Mouse (Mus musculus) testis, postnatal 14 days (tissue): ENCODE results near the gene Capn11.
A peak's percentile ranks its signal among the peaks of the same experiment; 100 is the strongest.

ENCODE experiments used
- DNase-seq: peaks from one replicate; pipeline ENCODE4 v3.0.0; 2021; ENCODE audit warnings: low spot score

Capn11 gene

GRCm38 (mm10) chr17:45659225-45659624 is at the start of gene Capn11:
Gene Capn11, minus strand, starts transcription at chr17:45659325.
- DNase-seq: no peak

- DNase-seq: no peak
Observed at GRCm38 (mm10) chr17:45708179-45708578, 49.1 kb upstream of the Capn11 start.

GRCm38 (mm10) chr17:45707376-45707775 is 48.3 kb upstream of the Capn11 start:
- no peak for DNase-seq

- DNase-seq: no peak
Observed at GRCm38 (mm10) chr17:45706796-45707195, 47.7 kb upstream of the Capn11 start.

GRCm38 (mm10) chr17:45703187-45703586 is 44.1 kb upstream of the Capn11 start:
- no peak for DNase-seq

- DNase-seq: no peak
Observed at GRCm38 (mm10) chr17:45702254-45702653, 43.1 kb upstream of the Capn11 start.

GRCm38 (mm10) chr17:45701236-45701591 is 42.1 kb upstream of the Capn11 start:
- no peak for DNase-seq

GRCm38 (mm10) chr17:45700496-45701235 is 41.5 kb upstream of the Capn11 start:
- DNase-seq: no peak

GRCm38 (mm10) chr17:45699039-45699740 is 40.1 kb upstream of the Capn11 start:
- DNase-seq: no peak

- no peak for DNase-seq
Observed at GRCm38 (mm10) chr17:45698368-45698767, 39.2 kb upstream of the Capn11 start.

GRCm38 (mm10) chr17:45696981-45697380 is 37.9 kb upstream of the Capn11 start:
- DNase-seq: no peak

GRCm38 (mm10) chr17:45695227-45696120 is 36.3 kb upstream of the Capn11 start:
- DNase-seq: no peak

GRCm38 (mm10) chr17:45693812-45694565 is 34.9 kb upstream of the Capn11 start:
- no peak for DNase-seq

- no peak for DNase-seq
Observed at GRCm38 (mm10) chr17:45692159-45692558, 33.0 kb upstream of the Capn11 start.

- no peak for DNase-seq
Observed at GRCm38 (mm10) chr17:45690044-45690443, 30.9 kb upstream of the Capn11 start.

- DNase-seq: no peak
Observed at GRCm38 (mm10) chr17:45689120-45689519, 30.0 kb upstream of the Capn11 start.

GRCm38 (mm10) chr17:45686716-45687115 is 27.6 kb upstream of the Capn11 start, which contains the start of gene Tmem63b:
Gene Tmem63b, minus strand, starts transcription at chr17:45686905.
- DNase-seq: no peak

GRCm38 (mm10) chr17:45686093-45686619 is 27.0 kb upstream of the Capn11 start, which contains the start of gene Mrpl14:
Gene Mrpl14, plus strand, starts transcription at chr17:45686322.
- peak; percentile 89 for DNase-seq

GRCm38 (mm10) chr17:45685171-45686092 is 26.3 kb upstream of the Capn11 start:
- DNase-seq: peak; percentile 40

- no peak for DNase-seq
Observed at GRCm38 (mm10) chr17:45684667-45685131, 25.6 kb upstream of the Capn11 start.
